Mouse (Mus musculus): ENCODE data around the gene Sucla2.

GRCm38 (mm10) chr14:73484366-73485110 is 40.6 kb upstream of the Sucla2 start:
- no peak for TF ChIP-seq CTCF (IDR thresholded peaks at IDR 0.05; ENCODE audit: borderline replicate concordance, control insufficient read depth, extremely low read depth, insufficient read depth, low read length, poor library complexity)
- TF ChIP-seq POLR2A (IDR thresholded peaks at IDR 0.05; ENCODE audit: control insufficient read depth, extremely low read depth, insufficient read depth, low read length, poor library complexity): no peak
